Mouse (Mus musculus) megakaryocyte, embryonic 14.5 days (primary cell): ENCODE data around the gene Apobec4. TPM values are rescaled to one million over a fixed set of nuclear protein-coding genes. Genes with fewer than 3 reads are reported as not detected.
A peak's percentile ranks its signal among the peaks of the same experiment; 100 is the strongest.
"Not testable (repeated sequence)": the region's sequence is repeated elsewhere in the genome, so short reads cannot be mapped to it uniquely, and the experiment has no call there.

Source experiments
- H3K27me3 ChIP-seq: replicated peaks from 2 replicates; pipeline ENCODE3; 2012; ENCODE audit warnings: inconsistent platforms
- H3K36me3 ChIP-seq: replicated peaks from 2 replicates; pipeline ENCODE3; 2012; ENCODE audit warnings: low read length, inconsistent platforms, mixed read lengths
- H3K4me1 ChIP-seq: 2 replicates; pipeline ENCODE4 v1.6.1; 2012; ENCODE audit warnings: inconsistent platforms
- H3K4me3 ChIP-seq: replicated peaks from 2 replicates; pipeline ENCODE3; 2012; ENCODE audit warnings: moderate library complexity, mild to moderate bottlenecking, inconsistent platforms
- H3K9me3 ChIP-seq: 2 replicates; pipeline ENCODE4 v1.6.1; 2012; ENCODE audit warnings: inconsistent platforms
- FLI1 ChIP-seq: IDR thresholded peaks from 2 replicates; pipeline ENCODE4 v1.6.1; 2012; ENCODE audit warnings: low read length, inconsistent platforms, mixed read lengths
- GATA1 ChIP-seq: IDR thresholded peaks from 3 replicates; pipeline ENCODE4 v1.6.1; 2012; ENCODE audit warnings: mixed read lengths, low read length, inconsistent platforms, borderline replicate concordance
- polyA plus RNA-seq: library from polyadenylated mRNA; stranded (reverse); fragments of >175 nt; gene quantifications from 2 replicates; pipeline ENCODE4 v1.2.3, GENCODE M21; 2012; ENCODE audit warnings: low replicate concordance; ENCODE audit not compliant: insufficient read depth

Apobec4 gene
- polyA plus RNA-seq, 1 experiment = not detected

- H3K4me3 ChIP-seq = no peak overlapping the region
- H3K9me3 ChIP-seq = 0 out of 2 replicates have a peak, but pooled peaks cover 3% of the 10 kb centered on the region
- peaks cover 11% of the 10 kb centered on the region for H3K4me1 ChIP-seq
- no peak for TF ChIP-seq GATA1
- no peak for TF ChIP-seq FLI1
- H3K36me3 ChIP-seq = no peaks in the 10 kb centered on the region
- peaks cover 22% of the 10 kb centered on the region for H3K27me3 ChIP-seq
Observed at GRCm38 (mm10) chr1:152761791-152762190, 11.4 kb downstream of the Apobec4 start.

GRCm38 (mm10) chr1:152766032-152766772 lies 15.9 kb downstream of the Apobec4 start, which contains the start of the genes Rgl1 and Arpc5:
TSS of gene Rgl1 (minus strand) at chr1:152766351.
TSS of gene Arpc5 (plus strand) at chr1:152766542.
- Histone ChIP-seq H3K27me3 (peaks cover 17% of the 10 kb centered on the region), H3K9me3 (no peaks in the 10 kb centered on the region), H3K4me1 (peaks cover 28% of the 10 kb centered on the region), H3K36me3 (peaks cover 31% of the 10 kb centered on the region), H3K4me3 (peak within 1 kb of the TSS; percentile 97)
- TF ChIP-seq FLI1 (no peak), GATA1 (no peak)

DNA sequence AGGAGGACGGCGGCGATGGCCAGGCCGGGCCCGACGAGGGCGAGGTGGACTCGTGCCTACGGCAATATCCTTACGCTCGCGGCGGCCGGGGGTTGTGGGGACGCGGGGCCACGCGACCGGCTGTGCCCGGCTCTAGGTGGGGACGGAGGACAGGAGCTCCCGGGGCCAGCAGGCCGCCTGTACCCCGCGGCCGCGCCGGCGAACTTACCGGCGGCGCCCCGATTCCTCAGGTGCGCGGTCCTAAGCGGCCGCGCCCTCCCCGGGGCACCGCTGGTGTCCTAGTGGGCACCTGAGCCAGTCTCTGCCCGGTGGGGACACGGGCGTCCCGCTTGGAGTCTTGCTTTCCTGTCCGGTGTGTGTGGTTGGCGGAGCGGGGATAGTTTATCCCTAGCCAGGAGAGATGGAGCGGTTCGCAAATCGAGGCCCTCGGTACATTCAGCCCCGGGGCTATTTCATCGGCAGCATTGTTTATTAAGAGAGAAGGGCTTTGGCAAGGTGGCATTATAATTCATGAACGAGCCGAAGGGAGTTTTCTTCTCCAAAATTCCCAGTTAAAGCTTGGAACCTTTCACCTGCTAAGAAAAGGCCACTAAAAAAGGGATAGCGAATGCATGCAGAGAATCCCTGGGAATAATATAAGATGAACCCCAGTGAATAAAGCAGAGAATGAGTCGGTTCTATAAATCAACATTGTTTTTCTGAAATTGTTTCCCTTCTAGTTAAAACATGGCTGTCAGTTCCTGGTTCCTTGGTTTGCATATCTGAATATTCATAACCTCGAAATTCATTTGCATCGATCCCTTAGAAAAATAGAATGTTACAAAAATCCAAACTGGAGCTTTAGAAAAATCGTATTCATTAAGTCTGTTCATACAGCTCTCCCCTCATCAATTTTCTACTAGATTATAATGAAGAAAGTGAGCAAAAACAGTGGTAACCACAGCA lies 16.7 kb downstream of the Apobec4 start:
- Histone ChIP-seq H3K4me1 (peaks cover 30% of the 10 kb centered on the region), H3K4me3 (peak overlapping the region; percentile 97), H3K36me3 (peaks cover 39% of the 10 kb centered on the region), H3K9me3 (no peaks in the 10 kb centered on the region), H3K27me3 (peaks cover 15% of the 10 kb centered on the region)
- TF ChIP-seq FLI1 = no peak
- no peak for TF ChIP-seq GATA1

DNA sequence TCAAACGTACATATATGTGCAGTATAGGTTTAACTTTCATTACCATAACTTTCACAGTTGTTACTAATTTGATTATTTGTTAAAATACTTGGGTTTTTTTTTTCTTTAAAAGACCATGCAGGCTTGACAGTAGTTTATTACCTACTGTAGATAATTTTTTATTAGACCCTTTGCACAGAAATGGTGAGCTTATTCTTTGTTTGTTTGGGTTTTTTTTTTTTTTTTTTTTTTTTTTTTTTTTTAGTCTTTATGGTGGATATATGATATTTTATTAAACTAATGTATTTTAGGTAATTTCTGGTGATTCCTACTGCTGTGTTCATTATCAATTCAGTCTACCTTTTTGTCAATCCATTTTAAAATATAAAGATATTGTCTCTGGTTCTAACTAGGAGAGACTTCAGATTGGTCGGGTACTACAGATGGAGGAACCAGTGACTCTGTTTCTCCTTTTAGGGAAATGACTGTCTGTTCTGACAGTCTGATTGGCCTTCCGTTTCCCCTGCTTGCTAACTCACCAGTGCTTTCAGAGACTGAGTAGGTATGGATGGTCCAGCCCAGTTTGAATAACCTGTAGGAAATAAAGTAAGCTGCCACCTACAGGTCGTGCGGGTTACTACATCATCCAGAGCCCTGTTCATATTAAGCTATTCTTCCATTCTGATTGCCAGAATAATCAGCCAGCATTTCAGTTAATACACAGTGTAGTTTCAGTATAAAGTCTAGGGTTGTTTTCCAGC lies 17.6 kb downstream of the Apobec4 start:
- Histone ChIP-seq H3K4me3 (peak overlapping the region; percentile 97), H3K4me1 (peaks cover 38% of the 10 kb centered on the region), H3K27me3 (peaks cover 15% of the 10 kb centered on the region), H3K9me3 (no peaks in the 10 kb centered on the region), H3K36me3 (peaks cover 48% of the 10 kb centered on the region)
- TF ChIP-seq GATA1 (no peak), FLI1 (no peak)

GRCm38 (mm10) chr1:152771016-152771415 lies 20.7 kb downstream of the Apobec4 start:
- H3K36me3 ChIP-seq = peaks cover 73% of the 10 kb centered on the region
- no peak for TF ChIP-seq GATA1
- TF ChIP-seq FLI1 = no peak
- H3K4me1 ChIP-seq = peaks cover 47% of the 10 kb centered on the region
- H3K27me3 ChIP-seq = peaks cover under 1% of the 10 kb centered on the region
- no peak overlapping the region for H3K4me3 ChIP-seq
- H3K9me3 ChIP-seq = no peaks in the 10 kb centered on the region

- H3K4me3 ChIP-seq, H3K27me3 ChIP-seq, H3K9me3 ChIP-seq: not testable (repeated sequence)
- H3K4me1 ChIP-seq = peaks cover 50% of the 10 kb centered on the region
- peaks cover 73% of the 10 kb centered on the region for H3K36me3 ChIP-seq
Observed at GRCm38 (mm10) chr1:152774601-152775000, 24.2 kb downstream of the Apobec4 start.

- TF ChIP-seq GATA1 (no peak), FLI1 (no peak)
- Histone ChIP-seq H3K4me1 (peaks cover 24% of the 10 kb centered on the region), H3K27me3 (peaks cover 6% of the 10 kb centered on the region), H3K4me3 (peak overlapping the region; percentile 78), H3K36me3 (peaks cover 27% of the 10 kb centered on the region), H3K9me3 (no peaks in the 10 kb centered on the region)
Observed at GRCm38 (mm10) chr1:152779071-152779737, 28.9 kb downstream of the Apobec4 start.

- Histone ChIP-seq H3K4me3 (no peak overlapping the region), H3K27me3 (peaks cover 10% of the 10 kb centered on the region), H3K36me3 (no peaks in the 10 kb centered on the region), H3K9me3 (peaks cover 6% of the 10 kb centered on the region), H3K4me1 (peaks cover 9% of the 10 kb centered on the region)
- TF ChIP-seq FLI1 (no peak), GATA1 (no peak)
Observed at GRCm38 (mm10) chr1:152784620-152785019, 34.3 kb downstream of the Apobec4 start.

DNA sequence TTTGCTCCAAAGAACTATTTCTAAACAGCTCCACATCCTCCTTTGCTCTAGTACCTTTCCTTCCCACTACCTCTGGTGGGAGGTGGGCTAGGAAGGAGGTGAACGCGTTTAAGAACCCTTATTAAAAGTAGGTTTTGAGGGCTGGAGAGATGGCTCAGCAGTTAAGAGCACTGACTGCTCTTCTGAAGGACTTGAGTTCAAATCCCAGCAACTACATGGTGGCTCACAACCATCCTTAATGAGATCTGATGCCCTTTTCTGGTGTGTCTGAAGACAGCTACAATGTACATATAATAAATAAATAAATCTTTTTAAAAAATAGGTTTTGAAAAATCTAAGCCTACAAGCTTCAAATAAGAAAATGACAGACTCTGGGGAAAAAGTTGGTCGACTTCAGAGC lies 35.1 kb downstream of the Apobec4 start:
- H3K27me3 ChIP-seq, H3K4me3 ChIP-seq, H3K36me3 ChIP-seq, H3K9me3 ChIP-seq: not testable (repeated sequence)
- H3K4me1 ChIP-seq = peaks cover 12% of the 10 kb centered on the region
